Mouse (Mus musculus): ENCODE results near the gene Efna5.

DNA sequence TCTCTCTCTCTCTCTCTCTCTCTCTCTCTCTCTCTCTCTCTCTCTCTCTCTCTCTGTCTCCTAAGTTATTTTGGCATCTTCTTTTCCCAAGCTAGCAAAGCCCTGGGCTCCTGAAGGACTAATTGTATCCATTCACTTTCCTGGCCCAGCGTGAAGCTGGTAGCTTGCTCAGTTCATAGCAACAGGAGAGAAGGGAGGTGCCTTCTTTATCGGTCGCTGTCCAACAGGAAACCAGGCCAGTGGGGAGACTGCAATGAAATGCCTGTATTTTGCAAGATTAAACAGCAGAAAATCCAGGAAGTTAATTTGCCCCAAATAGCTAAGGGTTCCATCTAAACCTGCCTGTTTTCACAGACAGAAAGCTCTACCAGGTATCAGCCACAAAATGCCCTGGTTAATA lies 5.4 kb downstream of the Efna5 start:
- TF ChIP-seq CTCF (conservative IDR thresholded peaks at IDR 0.05; ENCODE audit: insufficient read depth, insufficient read length, low read depth, low read length) (no peak), POLR2A (IDR thresholded peaks at IDR 0.05; ENCODE audit: low read depth, low read length) (no peak)
